In the genomic region with DNA sequence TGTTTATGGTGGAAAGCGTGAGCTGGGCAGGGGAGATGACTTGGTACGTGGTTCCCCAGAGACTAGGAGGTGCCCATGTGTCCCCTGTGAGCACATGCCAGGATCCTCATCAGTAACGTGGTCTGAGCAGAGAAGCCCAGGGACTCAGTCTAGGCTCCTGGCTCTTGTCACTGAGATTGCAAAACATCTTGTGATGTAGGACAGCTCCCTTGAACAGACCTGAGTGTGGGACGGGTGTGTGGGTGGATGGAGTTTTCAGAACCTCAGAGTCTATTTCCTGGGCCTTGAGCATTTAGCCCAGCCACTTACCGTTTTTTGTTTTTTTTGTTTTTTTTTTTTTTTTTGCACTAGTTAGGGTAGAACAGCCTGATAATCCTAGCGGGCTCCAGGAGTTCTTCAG, we compare ENCODE assay signal across 9 mouse cellular contexts. TPM values are rescaled to one million over a fixed set of nuclear protein-coding genes. Genes with fewer than 3 reads are reported as not detected.
DNase-seq lines count a peak whose midpoint lies in the region; ATAC-seq lines count a peak whose summit lies in the region.
"Had no signal": no experiment of that assay in that cellular context is flagged by ENCODE, and none has a peak within 500 bp of the region (broad histone marks: within the 10 kb centered on the region; RNA-seq: fewer than 3 reads in every experiment).

No protein-coding gene starts in this region.

- DNase-seq in layer of hippocampus, adult 18-20 months (ENCODE audit: low spot score in 2 of 2) = peak; percentile 48 to 69
- DNase-seq in layer of hippocampus, postnatal 25 days (ENCODE audit: extremely low spot score in 1 of 2, low spot score in 1 of 2) = no peak
- DNase-seq in MN1 (ENCODE audit: low spot score) = peak; percentile 52
- peak; percentile 44 to 55 for DNase-seq in layer of hippocampus, adult 8-10 months (ENCODE audit: low spot score in 2 of 2)
- peak; percentile 41 for DNase-seq in naive thymus-derived CD4-positive, alpha-beta T cell, adult 2 months (ENCODE audit: low read depth)
- DNase-seq in urinary bladder, postnatal 14 days (ENCODE audit: low spot score) = no peak
- no peak for DNase-seq in adrenal gland, postnatal 4 days (ENCODE audit: low spot score in 2 of 2)
- DNase-seq: lung, postnatal 36 days had no signal

- ATAC-seq in megakaryocyte progenitor cell, adult 5-6 weeks (replicated peaks; ENCODE audit: poor library complexity) = no peak

RNA-seq across cellular contexts. Expression of a gene that starts 3.4 kb away (rescaled TPM):
- 10 to 100 TPM; 17.1 to 23.9 TPM for total RNA-seq in layer of hippocampus, adult 18-20 months (2021)
- total RNA-seq in layer of hippocampus, postnatal 25 days (2021) = 10 to 100 TPM; 20.9 to 23.1 TPM
- total RNA-seq in layer of hippocampus, adult 8-10 months (2022) = 10 to 100 TPM; 17.4 to 28.6 (median 22.8) TPM
- total RNA-seq in megakaryocyte progenitor cell, adult 5-6 weeks (2015) = 23.8 and 25.6 TPM in 2 replicates
- total RNA-seq in megakaryocyte progenitor cell, adult 5-6 weeks (2017) = 22.0 and 26.9 TPM in 2 replicates
- total RNA-seq in adrenal gland, postnatal 4 days (2021) = 10 to 100 TPM; 25.7 to 29.2 TPM

Comparison
In these comparisons a context has a peak if more than half of its experiments do, and no peak if none do; other contexts are left out.
1. DNase-seq: peak in layer of hippocampus, adult 18-20 months (2 of 2), MN1 (single experiment), layer of hippocampus, adult 8-10 months (2 of 2) and naive thymus-derived CD4-positive, alpha-beta T cell, adult 2 months (single experiment); none in layer of hippocampus, postnatal 25 days (0 of 2), urinary bladder, postnatal 14 days (single experiment) and adrenal gland, postnatal 4 days (0 of 2).